Mouse (Mus musculus) lung, postnatal 0 days (tissue): ENCODE results near the gene Top2a. TPM values are rescaled to one million over a fixed set of nuclear protein-coding genes. Genes with fewer than 3 reads are reported as not detected.
A peak's percentile ranks its signal among the peaks of the same experiment; 100 is the strongest.

ENCODE experiments used
- ATAC-seq: fragments of 200-750 bp; cut with Nextera tagmentation; 2 replicates; pipeline ENCODE4 v1.8.0; 2017; ENCODE audit warnings: moderate library complexity
- DNase-seq: peaks from one replicate; pipeline ENCODE4 v3.0.0-alpha.2; 2016; ENCODE audit warnings: low spot score
- H3K27ac ChIP-seq: fragments of 300-500 bp; sonication (generic); 2 replicates; pipeline ENCODE4 v1.5.1; 2014; ENCODE audit warnings: antibody characterized with exemption, mild to moderate bottlenecking, low read length, mixed read lengths
- H3K27me3 ChIP-seq: fragments of 300-500 bp; sonication (generic); replicated peaks from 2 replicates; pipeline ENCODE4 v1.6.1; 2014; ENCODE audit warnings: low read length, mixed read lengths; ENCODE audit not compliant: insufficient read depth
- H3K36me3 ChIP-seq: fragments of 300-500 bp; sonication (generic); 2 replicates; pipeline ENCODE4 v1.6.1; 2014; ENCODE audit warnings: low read length, mixed read lengths; ENCODE audit not compliant: insufficient read depth
- H3K4me1 ChIP-seq: fragments of 300-500 bp; sonication (generic); 2 replicates; pipeline ENCODE4 v1.6.1; 2014; ENCODE audit warnings: antibody characterized with exemption, low read depth, low read length, mixed read lengths; ENCODE audit not compliant: insufficient read depth
- H3K4me2 ChIP-seq: fragments of 300-500 bp; sonication (generic); replicated peaks from 2 replicates; pipeline ENCODE4 v1.6.1; 2014; ENCODE audit warnings: low read depth, mild to moderate bottlenecking, low read length, moderate library complexity, mixed read lengths
- H3K4me3 ChIP-seq: fragments of 300-500 bp; sonication (generic); 2 replicates; pipeline ENCODE4 v1.5.1; 2014; ENCODE audit warnings: low read depth, low read length
- H3K9ac ChIP-seq: fragments of 300-500 bp; sonication (generic); replicated peaks from 2 replicates; pipeline ENCODE4 v1.6.1; 2014; ENCODE audit warnings: low read depth, mild to moderate bottlenecking
- H3K9me3 ChIP-seq: fragments of 300-500 bp; sonication (generic); 2 replicates; pipeline ENCODE4 v1.6.1; 2016; ENCODE audit warnings: low read length, mixed read lengths
- CTCF ChIP-seq: IDR thresholded peaks from 2 replicates; pipeline ENCODE4 v1.5.1; 2016; ENCODE audit warnings: antibody characterized with exemption, mild to moderate bottlenecking
- EP300 ChIP-seq: IDR thresholded peaks from 2 replicates; pipeline ENCODE4 v1.6.1; 2016; ENCODE audit warnings: antibody characterized with exemption, mild to moderate bottlenecking, control low read depth
- WGBS: fragments of 180-500 bp; shearing (Covaris S2); extraction: QIAGEN DNeasy Blood & Tissue Kit; methylation state at CpG from one replicate; pipeline ENCODE4 v1.1.7; 2014; 5-methylcytosine and 5-hydroxymethylcytosine counted together
- polyA plus RNA-seq: library from polyadenylated mRNA; unstranded; fragments of >200 nt; fragmentation: Nextera tagmentation; extraction: Ambion mirVana; gene quantifications from 2 replicates; pipeline ENCODE4 v1.2.1, GENCODE M21; 2015

Gene Top2a
- polyA plus RNA-seq, 1 experiment from 2014 or later, result 11.1 TPM

- Histone ChIP-seq H3K4me3 (no peak overlapping the region), H3K36me3 (no peaks in the 10 kb centered on the region), H3K4me1 (no peaks in the 10 kb centered on the region), H3K27me3 (no peaks in the 10 kb centered on the region), H3K9ac (no peak overlapping the region), H3K9me3 (no peaks in the 10 kb centered on the region), H3K4me2 (no peak overlapping the region), H3K27ac (no peak overlapping the region)
- DNase-seq, result no peak
- WGBS, result 76% methylated on average over 3 of the region's 3 CpGs
- no peak for TF ChIP-seq EP300
- TF ChIP-seq CTCF, result peak; percentile 38
- no peak for ATAC-seq
Measured at GRCm38 (mm10) chr11:99065353-99065752, 41.4 kb upstream of the Top2a start.

- Histone ChIP-seq H3K4me3 (no peak overlapping the region), H3K9ac (no peak overlapping the region), H3K4me1 (no peaks in the 10 kb centered on the region), H3K27ac (no peak overlapping the region), H3K27me3 (no peaks in the 10 kb centered on the region), H3K36me3 (no peaks in the 10 kb centered on the region), H3K4me2 (no peak overlapping the region), H3K9me3 (no peaks in the 10 kb centered on the region)
- no peak for ATAC-seq
- 57% methylated on average over 8 of the region's 8 CpGs for WGBS
- DNase-seq, result no peak
- TF ChIP-seq EP300 (no peak), CTCF (no peak)
Measured at GRCm38 (mm10) chr11:99063406-99064131, 39.6 kb upstream of the Top2a start.

- no peak overlapping the region for H3K4me3 ChIP-seq
- H3K27me3 ChIP-seq, result no peaks in the 10 kb centered on the region
- WGBS, result 79% methylated on average over 7 of the region's 7 CpGs
- H3K27ac ChIP-seq, result no peak overlapping the region
- DNase-seq (no peak), ATAC-seq (no peak)
- H3K36me3 ChIP-seq, result no peaks in the 10 kb centered on the region
- H3K4me1 ChIP-seq, result no peaks in the 10 kb centered on the region
- TF ChIP-seq CTCF (no peak), EP300 (no peak)
- H3K9me3 ChIP-seq, result no peaks in the 10 kb centered on the region
- H3K9ac ChIP-seq, result no peak overlapping the region
- no peak overlapping the region for H3K4me2 ChIP-seq
Measured at GRCm38 (mm10) chr11:99062661-99063060, 38.7 kb upstream of the Top2a start.

- DNase-seq (no peak), ATAC-seq (no peak)
- Histone ChIP-seq H3K27me3 (no peaks in the 10 kb centered on the region), H3K9ac (no peak overlapping the region), H3K4me3 (no peak overlapping the region), H3K4me1 (no peaks in the 10 kb centered on the region), H3K9me3 (no peaks in the 10 kb centered on the region), H3K27ac (no peak overlapping the region), H3K36me3 (no peaks in the 10 kb centered on the region), H3K4me2 (no peak overlapping the region)
- WGBS, result 72% methylated on average over 3 of the region's 3 CpGs
- TF ChIP-seq CTCF (no peak), EP300 (no peak)
Measured at GRCm38 (mm10) chr11:99060435-99060834, 36.4 kb upstream of the Top2a start.

- H3K27ac ChIP-seq, result peak overlapping the region; percentile 23; the same call in 1 of the 2 replicates
- H3K9me3 ChIP-seq, result no peaks in the 10 kb centered on the region
- H3K36me3 ChIP-seq, result no peaks in the 10 kb centered on the region
- no peak overlapping the region for H3K9ac ChIP-seq
- TF ChIP-seq CTCF, result no peak
- peak; percentile 38; the same call in 1 of the 2 replicates for TF ChIP-seq EP300
- no peaks in the 10 kb centered on the region for H3K4me1 ChIP-seq
- H3K4me2 ChIP-seq, result no peak overlapping the region
- no peak overlapping the region for H3K4me3 ChIP-seq
- peak; percentile 84 for DNase-seq
- ATAC-seq, result peak; percentile 89
- WGBS, result 32% methylated on average over 8 of the region's 8 CpGs
- H3K27me3 ChIP-seq, result no peaks in the 10 kb centered on the region
Measured at GRCm38 (mm10) chr11:99055571-99056452, 31.8 kb upstream of the Top2a start.

GRCm38 (mm10) chr11:99055143-99055542 is 31.2 kb upstream of the Top2a start:
- Histone ChIP-seq H3K4me1 (no peaks in the 10 kb centered on the region), H3K27me3 (no peaks in the 10 kb centered on the region), H3K4me3 (no peak overlapping the region), H3K4me2 (no peak overlapping the region), H3K9me3 (no peaks in the 10 kb centered on the region), H3K36me3 (no peaks in the 10 kb centered on the region), H3K27ac (peak overlapping the region; percentile 23; the same call in 1 of the 2 replicates), H3K9ac (no peak overlapping the region)
- TF ChIP-seq CTCF (no peak), EP300 (no peak)
- WGBS, result 34% methylated on average over 4 of the region's 4 CpGs
- ATAC-seq (no peak), DNase-seq (no peak)
